Mouse (Mus musculus): ENCODE data around the gene Ppp1r12c. TPM values are rescaled to one million over a fixed set of nuclear protein-coding genes. Genes with fewer than 3 reads are reported as not detected.

Ppp1r12c gene
- polyA plus RNA-seq, 1 experiment: 68.7 TPM

DNA sequence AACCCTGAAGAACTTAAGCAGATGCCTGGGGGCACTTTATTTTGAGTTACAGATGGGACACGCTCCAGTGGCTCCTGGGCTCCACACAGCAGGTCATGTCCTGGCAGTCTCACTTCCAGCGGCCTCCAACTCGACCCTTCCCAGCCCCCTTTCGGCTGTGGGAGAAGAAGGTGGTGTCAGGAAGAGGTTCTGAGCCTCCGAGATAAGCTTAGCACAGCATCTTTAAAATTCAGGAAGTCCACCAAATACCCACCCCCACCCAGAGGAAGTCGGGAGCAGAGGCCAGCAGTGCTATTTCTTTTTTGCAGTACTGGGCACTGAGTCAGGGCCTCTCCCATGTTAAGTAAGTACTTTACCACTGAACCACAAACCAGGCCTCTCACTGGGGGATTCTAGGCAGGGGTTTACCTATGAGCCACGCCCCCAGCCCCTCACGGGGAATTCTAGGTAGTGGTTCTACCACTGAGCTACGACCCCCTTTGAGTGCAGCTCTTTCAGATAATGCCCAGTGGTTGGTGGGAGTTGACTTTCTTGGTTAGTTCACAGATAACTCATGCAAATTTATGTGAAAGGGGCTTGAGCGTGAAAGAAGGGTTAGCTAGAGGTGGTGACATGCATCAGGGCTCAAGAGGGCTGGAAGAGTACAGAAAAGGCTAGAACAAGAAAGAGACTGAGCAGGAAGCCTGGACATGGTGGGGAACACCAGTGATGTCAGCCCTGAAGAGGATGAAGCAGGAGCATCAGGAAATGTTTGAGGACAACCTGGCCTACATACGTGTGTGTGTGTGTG, 3.4 kb upstream of the Ppp1r12c start:
- TF ChIP-seq CTCF (IDR thresholded peaks at IDR 0.05; ENCODE audit: low read depth, low read length): no peak
- H3K36me3 ChIP-seq (ENCODE audit: control insufficient read depth, insufficient read depth, low read length, poor library complexity, severe bottlenecking): no peaks in the 10 kb centered on the region
- H3K9ac ChIP-seq (ENCODE audit: low read depth, poor library complexity, severe bottlenecking): no peak overlapping the region
- H3K9me3 ChIP-seq (replicated peaks; ENCODE audit: control insufficient read depth, insufficient read depth, low read length, poor library complexity, severe bottlenecking): no peaks in the 10 kb centered on the region
- H3K4me1 ChIP-seq (ENCODE audit: control insufficient read depth, insufficient read depth, low read length): no peaks in the 10 kb centered on the region
- no peaks in the 10 kb centered on the region for H3K27me3 ChIP-seq (ENCODE audit: control insufficient read depth, insufficient read depth, low read length, poor library complexity, severe bottlenecking)
- H3K4me3 ChIP-seq (ENCODE audit: low read depth, low read length): no peak overlapping the region
- H3K27ac ChIP-seq (ENCODE audit: insufficient read depth, low read length): no peak overlapping the region

DNA sequence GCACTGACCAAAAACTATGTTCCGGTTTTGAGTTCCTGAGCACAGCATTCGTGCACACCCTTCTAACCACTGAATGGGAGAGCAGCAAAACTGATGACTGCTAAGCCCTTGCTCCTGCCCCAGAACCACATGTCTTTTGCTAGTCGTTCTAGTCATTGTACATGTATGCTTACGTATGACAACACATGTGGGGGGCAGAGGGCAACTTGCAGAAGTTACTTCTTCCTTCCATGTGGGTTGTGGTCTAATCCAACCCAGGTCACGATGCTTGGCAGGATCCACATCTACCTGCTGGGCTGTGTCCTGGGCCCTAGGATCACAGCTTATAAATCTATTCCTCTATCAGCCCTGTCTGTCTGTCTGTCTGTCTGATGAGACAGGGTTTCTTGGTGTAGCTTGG, 2.4 kb upstream of the Ppp1r12c start:
- Histone ChIP-seq H3K9ac (ENCODE audit: low read depth, poor library complexity, severe bottlenecking) (no peak overlapping the region), H3K27ac (ENCODE audit: insufficient read depth, low read length) (no peak overlapping the region), H3K4me3 (ENCODE audit: low read depth, low read length) (no peak overlapping the region), H3K4me1 (ENCODE audit: control insufficient read depth, insufficient read depth, low read length) (no peaks in the 10 kb centered on the region), H3K27me3 (ENCODE audit: control insufficient read depth, insufficient read depth, low read length, poor library complexity, severe bottlenecking) (no peaks in the 10 kb centered on the region), H3K9me3 (replicated peaks; ENCODE audit: control insufficient read depth, insufficient read depth, low read length, poor library complexity, severe bottlenecking) (no peaks in the 10 kb centered on the region), H3K36me3 (ENCODE audit: control insufficient read depth, insufficient read depth, low read length, poor library complexity, severe bottlenecking) (no peaks in the 10 kb centered on the region)
- TF ChIP-seq EP300 (IDR thresholded peaks at IDR 0.05; ENCODE audit: insufficient read depth, low read depth, low read length): no peak
- no peak for TF ChIP-seq CTCF (IDR thresholded peaks at IDR 0.05; ENCODE audit: low read depth, low read length)
- no peak for TF ChIP-seq POLR2A (IDR thresholded peaks at IDR 0.05; ENCODE audit: insufficient read depth, low read length)

DNA sequence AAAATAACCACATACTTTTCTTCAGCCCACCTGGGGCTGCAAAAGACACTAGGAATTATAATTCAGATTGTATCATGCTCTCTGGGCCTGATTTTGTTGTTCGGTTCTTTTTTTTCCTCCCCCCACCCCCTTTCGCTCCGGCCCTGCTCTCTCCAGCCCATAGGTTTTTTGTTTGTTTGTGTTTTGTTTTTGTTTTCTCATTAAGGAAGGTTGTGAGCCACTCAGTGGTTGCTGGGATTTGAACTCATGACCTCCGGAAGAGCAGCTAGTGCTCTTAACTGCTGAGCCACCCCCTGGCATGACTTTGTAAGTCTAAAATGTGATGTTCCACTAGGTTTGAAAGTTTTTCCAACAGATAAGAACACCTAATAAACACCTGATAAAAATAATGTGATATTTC, 1.6 kb upstream of the Ppp1r12c start:
- no peaks in the 10 kb centered on the region for H3K27me3 ChIP-seq (ENCODE audit: control insufficient read depth, insufficient read depth, low read length, poor library complexity, severe bottlenecking)
- H3K27ac ChIP-seq (ENCODE audit: insufficient read depth, low read length): no peak overlapping the region
- H3K36me3 ChIP-seq (ENCODE audit: control insufficient read depth, insufficient read depth, low read length, poor library complexity, severe bottlenecking): no peaks in the 10 kb centered on the region
- no peak overlapping the region for H3K9ac ChIP-seq (ENCODE audit: low read depth, poor library complexity, severe bottlenecking)
- no peaks in the 10 kb centered on the region for H3K4me1 ChIP-seq (ENCODE audit: control insufficient read depth, insufficient read depth, low read length)
- H3K9me3 ChIP-seq (replicated peaks; ENCODE audit: control insufficient read depth, insufficient read depth, low read length, poor library complexity, severe bottlenecking): no peaks in the 10 kb centered on the region
- H3K4me3 ChIP-seq (ENCODE audit: low read depth, low read length): no peak overlapping the region
- no peak for TF ChIP-seq EP300 (IDR thresholded peaks at IDR 0.05; ENCODE audit: insufficient read depth, low read depth, low read length)

DNA sequence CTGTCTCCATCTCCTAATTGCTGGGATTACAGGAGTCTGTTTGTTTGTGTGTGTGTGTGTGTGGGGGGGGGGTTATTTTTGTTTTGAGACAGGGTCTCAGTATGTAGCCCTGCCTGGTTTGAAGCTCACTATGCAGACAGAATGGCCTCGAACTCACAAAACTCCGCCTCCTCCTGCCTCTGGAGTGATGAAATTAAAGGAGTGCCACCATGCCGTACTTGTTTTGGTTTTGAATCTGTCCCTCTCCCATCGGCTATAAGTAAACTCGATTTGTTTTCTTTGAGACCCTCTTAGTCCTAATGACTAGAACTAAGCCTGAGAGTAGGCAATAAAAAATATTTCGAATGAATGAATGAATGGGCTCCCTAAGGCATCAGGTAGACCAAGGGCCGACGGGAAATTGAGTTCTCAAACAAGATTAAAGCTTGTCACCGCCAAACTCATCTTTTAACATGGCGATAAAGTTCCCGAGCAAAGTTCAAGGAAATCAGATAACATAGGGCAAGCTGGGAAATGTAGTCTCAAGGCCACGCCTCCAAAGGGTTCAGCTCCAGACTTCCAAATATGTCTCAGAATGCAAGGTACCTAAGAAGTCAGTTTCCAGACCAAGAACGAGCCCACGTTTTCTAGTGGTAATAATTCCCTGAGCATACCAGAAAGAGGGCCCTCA, 1.1 kb upstream of the Ppp1r12c start:
- Histone ChIP-seq H3K4me3 (ENCODE audit: low read depth, low read length) (peak overlapping the region; percentile 99), H3K4me1 (ENCODE audit: control insufficient read depth, insufficient read depth, low read length) (no peaks in the 10 kb centered on the region), H3K9ac (ENCODE audit: low read depth, poor library complexity, severe bottlenecking) (peak overlapping the region; percentile 91; the same call in 1 of the 2 replicates), H3K9me3 (replicated peaks; ENCODE audit: control insufficient read depth, insufficient read depth, low read length, poor library complexity, severe bottlenecking) (no peaks in the 10 kb centered on the region), H3K36me3 (ENCODE audit: control insufficient read depth, insufficient read depth, low read length, poor library complexity, severe bottlenecking) (no peaks in the 10 kb centered on the region), H3K27me3 (ENCODE audit: control insufficient read depth, insufficient read depth, low read length, poor library complexity, severe bottlenecking) (no peaks in the 10 kb centered on the region), H3K27ac (ENCODE audit: insufficient read depth, low read length) (no peak overlapping the region)
- TF ChIP-seq POLR2A (IDR thresholded peaks at IDR 0.05; ENCODE audit: insufficient read depth, low read length): no peak
- TF ChIP-seq CTCF (IDR thresholded peaks at IDR 0.05; ENCODE audit: low read depth, low read length): no peak
- no peak for TF ChIP-seq EP300 (IDR thresholded peaks at IDR 0.05; ENCODE audit: insufficient read depth, low read depth, low read length)

DNA sequence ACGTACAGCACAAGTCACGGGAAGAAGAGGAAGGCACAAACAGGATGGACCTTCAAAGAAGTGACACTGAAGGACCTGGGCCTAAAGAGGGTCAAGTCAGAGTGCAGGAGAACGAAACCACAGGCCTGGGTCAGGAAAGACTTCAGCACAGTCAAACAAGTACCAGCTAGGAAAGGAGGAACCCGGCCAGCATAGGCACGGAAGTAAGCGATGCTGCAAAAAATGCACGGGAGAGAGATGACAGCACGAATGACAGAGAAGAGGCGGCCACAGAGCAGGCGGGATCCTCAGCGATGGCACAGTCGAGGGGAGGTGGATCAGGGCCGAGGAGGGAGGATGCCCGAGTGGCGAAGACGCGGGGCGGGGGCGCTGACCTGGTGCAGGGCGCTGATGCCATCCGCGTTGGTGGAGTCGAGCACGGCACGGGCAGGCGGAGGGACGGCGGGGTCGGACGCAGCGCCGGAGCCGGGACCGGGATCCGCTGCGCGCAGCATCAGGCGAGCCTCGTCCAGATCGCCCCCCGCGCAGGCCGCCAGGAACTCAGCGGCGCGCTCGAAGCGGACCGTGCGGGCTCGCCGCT, 498 bp downstream of the Ppp1r12c start:
- H3K27ac ChIP-seq (ENCODE audit: insufficient read depth, low read length): no peak overlapping the region
- H3K9ac ChIP-seq (ENCODE audit: low read depth, poor library complexity, severe bottlenecking): peak overlapping the region; percentile 91
- TF ChIP-seq POLR2A (IDR thresholded peaks at IDR 0.05; ENCODE audit: insufficient read depth, low read length) (no peak), CTCF (IDR thresholded peaks at IDR 0.05; ENCODE audit: low read depth, low read length) (no peak), EP300 (IDR thresholded peaks at IDR 0.05; ENCODE audit: insufficient read depth, low read depth, low read length) (no peak)
- no peaks in the 10 kb centered on the region for H3K27me3 ChIP-seq (ENCODE audit: control insufficient read depth, insufficient read depth, low read length, poor library complexity, severe bottlenecking)
- H3K36me3 ChIP-seq (ENCODE audit: control insufficient read depth, insufficient read depth, low read length, poor library complexity, severe bottlenecking): no peaks in the 10 kb centered on the region
- no peaks in the 10 kb centered on the region for H3K9me3 ChIP-seq (replicated peaks; ENCODE audit: control insufficient read depth, insufficient read depth, low read length, poor library complexity, severe bottlenecking)
- no peaks in the 10 kb centered on the region for H3K4me1 ChIP-seq (ENCODE audit: control insufficient read depth, insufficient read depth, low read length)
- H3K4me3 ChIP-seq (ENCODE audit: low read depth, low read length): peak overlapping the region; percentile 91

DNA sequence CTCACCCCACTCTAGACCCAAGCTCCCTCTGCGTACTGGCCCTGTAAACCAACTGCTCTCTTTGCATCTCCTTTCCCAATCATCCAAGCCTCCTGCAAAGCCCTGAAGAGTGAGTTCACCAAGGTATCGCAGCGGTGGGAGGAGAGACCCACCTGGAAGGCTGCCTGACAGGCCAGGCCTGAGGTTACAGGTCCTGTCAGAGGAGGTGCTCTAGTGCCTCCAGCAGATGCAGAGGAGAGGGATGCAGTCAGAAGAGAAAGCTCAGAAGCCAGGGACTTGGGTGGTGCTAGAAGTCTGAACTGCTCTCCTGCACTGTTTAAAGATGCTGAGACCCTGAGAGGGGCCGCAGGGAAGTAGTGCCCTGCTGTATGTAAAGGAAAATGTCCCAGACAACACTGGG, 2.4 kb downstream of the Ppp1r12c start:
- no peaks in the 10 kb centered on the region for H3K9me3 ChIP-seq (replicated peaks; ENCODE audit: control insufficient read depth, insufficient read depth, low read length, poor library complexity, severe bottlenecking)
- TF ChIP-seq POLR2A (IDR thresholded peaks at IDR 0.05; ENCODE audit: insufficient read depth, low read length) (no peak), CTCF (IDR thresholded peaks at IDR 0.05; ENCODE audit: low read depth, low read length) (no peak), EP300 (IDR thresholded peaks at IDR 0.05; ENCODE audit: insufficient read depth, low read depth, low read length) (no peak)
- no peak overlapping the region for H3K4me3 ChIP-seq (ENCODE audit: low read depth, low read length)
- no peak overlapping the region for H3K27ac ChIP-seq (ENCODE audit: insufficient read depth, low read length)
- no peaks in the 10 kb centered on the region for H3K4me1 ChIP-seq (ENCODE audit: control insufficient read depth, insufficient read depth, low read length)
- no peak overlapping the region for H3K9ac ChIP-seq (ENCODE audit: low read depth, poor library complexity, severe bottlenecking)
- no peaks in the 10 kb centered on the region for H3K36me3 ChIP-seq (ENCODE audit: control insufficient read depth, insufficient read depth, low read length, poor library complexity, severe bottlenecking)
- no peaks in the 10 kb centered on the region for H3K27me3 ChIP-seq (ENCODE audit: control insufficient read depth, insufficient read depth, low read length, poor library complexity, severe bottlenecking)

All from ES-Bruce4 (cell line).